Mouse (Mus musculus) c-Kit-positive CD71-positive TER-119-positive erythroid progenitor cells, embryonic 14.5 days (primary cell): ENCODE data around the gene E2f6.

Experiments
- DNase-seq: peaks from one replicate; pipeline ENCODE4 v3.0.0-alpha.2; 2013; ENCODE audit warnings: low spot score

The E2f6 gene

GRCm38 (mm10) chr12:16874086-16874485 lies 63.3 kb downstream of the E2f6 start:
- DNase-seq: no peak

- DNase-seq: no peak
Measured at GRCm38 (mm10) chr12:16875269-16875668, 64.5 kb downstream of the E2f6 start.

- DNase-seq: no peak
Measured at GRCm38 (mm10) chr12:16875678-16876077, 64.9 kb downstream of the E2f6 start.

- DNase-seq: no peak
Measured at GRCm38 (mm10) chr12:16876667-16877066, 65.9 kb downstream of the E2f6 start.

GRCm38 (mm10) chr12:16877141-16877540 lies 66.4 kb downstream of the E2f6 start:
- DNase-seq: no peak

- DNase-seq: no peak
Measured at GRCm38 (mm10) chr12:16877679-16878078, 66.9 kb downstream of the E2f6 start.

- no peak for DNase-seq
Measured at GRCm38 (mm10) chr12:16879369-16879768, 68.6 kb downstream of the E2f6 start.

- DNase-seq: no peak
Measured at GRCm38 (mm10) chr12:16880077-16880476, 69.3 kb downstream of the E2f6 start.

- DNase-seq: no peak
Measured at GRCm38 (mm10) chr12:16882442-16882841, 71.7 kb downstream of the E2f6 start.

- no peak for DNase-seq
Measured at GRCm38 (mm10) chr12:16883111-16883510, 72.3 kb downstream of the E2f6 start.

- DNase-seq: no peak
Measured at GRCm38 (mm10) chr12:16884534-16884933, 73.8 kb downstream of the E2f6 start.

- no peak for DNase-seq
Measured at GRCm38 (mm10) chr12:16886354-16886753, 75.6 kb downstream of the E2f6 start.
